Mouse (Mus musculus): ENCODE data around the gene Fndc9.

Fndc9 gene

GRCm38 (mm10) chr11:46233966-46234365 is 1.4 kb upstream of the Fndc9 start:
- no peak for DNase-seq (ENCODE audit: low spot score in 2 of 2)

GRCm38 (mm10) chr11:46236976-46237375 is 1.6 kb downstream of the Fndc9 start:
- peak; percentile 75 to 93 for DNase-seq (ENCODE audit: low spot score in 2 of 2)

GRCm38 (mm10) chr11:46241150-46241673 is 5.9 kb downstream of the Fndc9 start:
- no peak for DNase-seq (ENCODE audit: low spot score in 2 of 2)

- DNase-seq (ENCODE audit: low spot score in 2 of 2) = no peak
Measured at GRCm38 (mm10) chr11:46241985-46242384, 6.7 kb downstream of the Fndc9 start.

- DNase-seq (ENCODE audit: low spot score in 2 of 2) = no peak
Measured at GRCm38 (mm10) chr11:46244731-46245604, 9.6 kb downstream of the Fndc9 start.

GRCm38 (mm10) chr11:46245926-46246325 is 10.6 kb downstream of the Fndc9 start:
- no peak for DNase-seq (ENCODE audit: low spot score in 2 of 2)

- DNase-seq (ENCODE audit: low spot score in 2 of 2) = no peak
Measured at GRCm38 (mm10) chr11:46246393-46246792, 11.1 kb downstream of the Fndc9 start.

- DNase-seq (ENCODE audit: low spot score in 2 of 2) = no peak
Measured at GRCm38 (mm10) chr11:46248352-46248751, 13.0 kb downstream of the Fndc9 start.

- DNase-seq (ENCODE audit: low spot score in 2 of 2) = peak; percentile 61 to 84
Measured at GRCm38 (mm10) chr11:46251994-46252393, 16.7 kb downstream of the Fndc9 start.

- no peak for DNase-seq (ENCODE audit: low spot score in 2 of 2)
Measured at GRCm38 (mm10) chr11:46255291-46255690, 20.0 kb downstream of the Fndc9 start.

GRCm38 (mm10) chr11:46258207-46258606 is 22.9 kb downstream of the Fndc9 start:
- no peak for DNase-seq (ENCODE audit: low spot score in 2 of 2)

- DNase-seq (ENCODE audit: low spot score in 2 of 2) = no peak
Measured at GRCm38 (mm10) chr11:46258749-46259148, 23.4 kb downstream of the Fndc9 start.

- no peak for DNase-seq (ENCODE audit: low spot score in 2 of 2)
Measured at GRCm38 (mm10) chr11:46262854-46263253, 27.5 kb downstream of the Fndc9 start.

GRCm38 (mm10) chr11:46263291-46263690 is 28.0 kb downstream of the Fndc9 start:
- DNase-seq (ENCODE audit: low spot score in 2 of 2) = no peak

- DNase-seq (ENCODE audit: low spot score in 2 of 2) = no peak
Measured at GRCm38 (mm10) chr11:46264584-46264983, 29.3 kb downstream of the Fndc9 start.

- DNase-seq (ENCODE audit: low spot score in 2 of 2) = no peak
Measured at GRCm38 (mm10) chr11:46265031-46265786, 29.9 kb downstream of the Fndc9 start.

GRCm38 (mm10) chr11:46268991-46269390 is 33.7 kb downstream of the Fndc9 start:
- peak; percentile 40 to 82 for DNase-seq (ENCODE audit: low spot score in 2 of 2)

GRCm38 (mm10) chr11:46269391-46269790 is 34.1 kb downstream of the Fndc9 start:
- DNase-seq (ENCODE audit: low spot score in 2 of 2) = no peak

- no peak for DNase-seq (ENCODE audit: low spot score in 2 of 2)
Measured at GRCm38 (mm10) chr11:46269893-46270292, 34.6 kb downstream of the Fndc9 start.

GRCm38 (mm10) chr11:46272058-46272681 is 36.8 kb downstream of the Fndc9 start:
- DNase-seq (ENCODE audit: low spot score in 2 of 2) = no peak

GRCm38 (mm10) chr11:46273969-46274368 is 38.6 kb downstream of the Fndc9 start:
- DNase-seq (ENCODE audit: low spot score in 2 of 2) = no peak

GRCm38 (mm10) chr11:46275302-46275701 is 40.0 kb downstream of the Fndc9 start:
- peak; percentile 75 to 90 for DNase-seq (ENCODE audit: low spot score in 2 of 2)
